Mouse (Mus musculus) intestine, embryonic 14.5 days (tissue): ENCODE data around the gene Zmynd12. TPM values are rescaled to one million over a fixed set of nuclear protein-coding genes. Genes with fewer than 3 reads are reported as not detected.
A peak's percentile ranks its signal among the peaks of the same experiment; 100 is the strongest.

Experiments
- ATAC-seq: fragments of 200-750 bp; cut with Nextera tagmentation; replicated peaks from 2 replicates; pipeline ENCODE4 v1.8.0; 2017; ENCODE audit warnings: low read depth, moderate number of reproducible peaks, moderate TSS enrichment, moderate library complexity; ENCODE audit not compliant: low FRiP score, low TSS enrichment
- DNase-seq: peaks from one replicate; pipeline ENCODE4 v3.0.0-alpha.2; 2018; ENCODE audit warnings: low spot score
- H3K27ac ChIP-seq: fragments of 300-500 bp; sonication (generic); 2 replicates; pipeline ENCODE4 v1.5.1; 2014; ENCODE audit warnings: low read depth, mild to moderate bottlenecking, control low read depth
- H3K27me3 ChIP-seq: fragments of 300-500 bp; sonication (generic); replicated peaks from 2 replicates; pipeline ENCODE4 v1.6.1; 2014; ENCODE audit warnings: low read length, control low read depth; ENCODE audit not compliant: control insufficient read depth, insufficient read depth
- H3K36me3 ChIP-seq: fragments of 300-500 bp; sonication (generic); 2 replicates; pipeline ENCODE4 v1.6.1; 2014; ENCODE audit warnings: low read length, control low read depth; ENCODE audit not compliant: control insufficient read depth, insufficient read depth
- H3K4me1 ChIP-seq: fragments of 300-500 bp; sonication (generic); replicated peaks from 2 replicates; pipeline ENCODE4 v1.6.1; 2014; ENCODE audit warnings: low read length, control low read depth, mixed read lengths; ENCODE audit not compliant: control insufficient read depth, insufficient read depth
- H3K4me2 ChIP-seq: fragments of 300-500 bp; sonication (generic); 2 replicates; pipeline ENCODE4 v1.6.1; 2014; ENCODE audit warnings: low read length
- H3K4me3 ChIP-seq: fragments of 300-500 bp; sonication (generic); 2 replicates; pipeline ENCODE4 v1.5.1; 2014; ENCODE audit warnings: low read depth, low read length, control low read depth, mixed read lengths
- H3K9ac ChIP-seq: fragments of 300-500 bp; sonication (generic); 2 replicates; pipeline ENCODE4 v1.6.1; 2014; ENCODE audit warnings: mild to moderate bottlenecking, low read length
- H3K9me3 ChIP-seq: fragments of 300-500 bp; sonication (generic); 2 replicates; pipeline ENCODE4 v1.6.1; 2016; ENCODE audit warnings: low read length, control low read depth; ENCODE audit not compliant: control insufficient read depth
- WGBS: fragments of 180-500 bp; shearing (Covaris S2); extraction: QIAGEN DNeasy Blood & Tissue Kit; methylation state at CpG from one replicate; pipeline ENCODE4 v1.1.7; 2014; 5-methylcytosine and 5-hydroxymethylcytosine counted together
- polyA plus RNA-seq: library from polyadenylated mRNA; unstranded; fragments of >200 nt; fragmentation: Nextera tagmentation; extraction: Ambion mirVana; gene quantifications from 2 replicates; pipeline ENCODE4 v1.2.1, GENCODE M21; 2014

Gene Zmynd12
- polyA plus RNA-seq, 1 experiment from 2014 or later: 0.28 TPM

DNA sequence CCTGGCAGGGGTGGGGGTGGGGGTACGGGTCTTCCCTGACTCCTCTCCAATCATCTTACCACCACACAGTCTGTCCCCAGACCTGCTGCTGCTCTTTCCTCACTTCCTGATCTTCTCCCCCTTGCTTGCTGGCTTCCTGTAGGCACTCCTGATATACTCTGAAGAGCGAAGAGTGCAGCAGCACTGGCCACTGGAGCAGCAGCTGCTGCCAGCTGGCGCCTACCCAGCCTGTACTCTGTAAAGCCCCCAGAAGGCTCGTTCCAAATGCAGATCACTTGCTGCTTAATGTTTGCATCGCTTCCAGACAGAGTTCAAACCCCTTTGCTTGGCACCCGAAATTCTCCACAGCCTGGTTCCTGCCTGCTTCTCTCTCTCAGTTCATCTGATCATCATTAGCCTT is 9.8 kb upstream of the Zmynd12 start:
- H3K4me2 ChIP-seq: no peak overlapping the region
- no peak overlapping the region for H3K4me3 ChIP-seq
- 63% methylated on average over 6 of the region's 6 CpGs for WGBS
- DNase-seq (no peak), ATAC-seq (no peak)
- no peaks in the 10 kb centered on the region for H3K36me3 ChIP-seq
- no peaks in the 10 kb centered on the region for H3K4me1 ChIP-seq
- H3K27ac ChIP-seq: no peak overlapping the region
- no peaks in the 10 kb centered on the region for H3K27me3 ChIP-seq
- H3K9me3 ChIP-seq: no peaks in the 10 kb centered on the region
- no peak overlapping the region for H3K9ac ChIP-seq

DNA sequence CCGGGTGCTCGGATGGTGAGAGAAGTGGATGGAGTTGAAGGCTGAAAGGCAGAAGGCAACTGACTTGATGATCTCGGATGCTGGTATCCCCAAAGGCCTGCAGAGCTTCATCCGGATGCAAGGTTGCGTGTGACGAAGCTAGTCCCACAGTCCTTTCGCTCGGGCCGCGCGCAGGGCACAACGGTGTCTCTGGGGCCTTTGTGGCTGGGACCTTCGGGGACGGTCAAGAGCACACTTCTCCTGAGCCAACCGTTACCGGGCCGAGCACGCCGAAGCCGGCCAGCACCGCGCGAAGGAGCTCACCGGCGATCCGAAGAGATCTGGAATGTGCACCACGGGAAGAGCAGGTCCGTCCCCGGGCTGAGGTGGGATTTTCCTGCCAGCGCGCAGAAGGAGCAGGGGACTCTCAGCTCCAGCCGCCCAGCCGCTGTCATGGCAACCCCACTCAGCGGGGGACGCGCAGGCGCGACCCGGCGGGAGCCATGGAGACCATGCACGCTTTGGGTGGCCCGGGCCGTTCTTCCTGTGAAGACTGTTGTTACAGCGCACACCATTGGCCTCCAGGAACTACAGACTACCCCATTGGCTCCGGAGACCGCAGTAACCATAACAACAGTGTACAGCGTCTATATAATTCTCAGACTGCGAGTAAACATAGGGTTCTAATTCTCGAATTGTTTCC is 7.4 kb upstream of the Zmynd12 start, which contains the start of gene Ccdc30:
Gene Ccdc30 (minus strand): TSS at position 450 of the 682 bp plus-strand sequence.
- Histone ChIP-seq H3K9ac (peak within 1 kb of the TSS; percentile 38; the same call in 1 of the 2 replicates), H3K9me3 (no peaks in the 10 kb centered on the region), H3K36me3 (no peaks in the 10 kb centered on the region), H3K27ac (no peak within 1 kb of the TSS), H3K4me3 (peak within 1 kb of the TSS; percentile 58), H3K27me3 (no peaks in the 10 kb centered on the region), H3K4me2 (peak within 1 kb of the TSS; percentile 83), H3K4me1 (no peaks in the 10 kb centered on the region)
- ATAC-seq (peak; percentile 100), DNase-seq (peak; percentile 90)
- under 1% methylated on average over 49 of the region's 49 CpGs for WGBS

DNA sequence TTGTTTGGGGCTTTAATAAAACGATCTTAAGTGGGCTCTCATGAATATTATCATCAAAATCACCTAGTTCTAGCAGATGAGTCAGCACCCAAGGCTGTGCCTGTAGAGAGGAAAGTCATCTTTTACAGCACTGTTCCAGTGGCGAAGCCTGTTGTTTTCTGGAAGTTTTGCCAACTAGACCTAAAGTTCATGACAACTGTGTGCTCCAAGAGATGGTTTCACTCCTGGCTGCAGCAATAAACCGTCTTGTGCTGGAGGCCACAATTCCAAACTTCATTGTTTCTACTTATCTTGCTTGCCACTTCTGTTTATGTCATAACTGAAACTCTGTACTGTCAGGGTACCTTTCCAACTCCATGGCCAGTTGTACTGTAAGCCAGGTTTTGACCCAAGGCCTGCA is 5.3 kb upstream of the Zmynd12 start:
- DNase-seq (no peak), ATAC-seq (no peak)
- Histone ChIP-seq H3K36me3 (no peaks in the 10 kb centered on the region), H3K4me3 (no peak overlapping the region), H3K9ac (no peak overlapping the region), H3K4me1 (peaks cover 5% of the 10 kb centered on the region), H3K4me2 (no peak overlapping the region), H3K27ac (no peak overlapping the region), H3K27me3 (no peaks in the 10 kb centered on the region), H3K9me3 (no peaks in the 10 kb centered on the region)
- 84% methylated on average over 3 of the region's 3 CpGs for WGBS

DNA sequence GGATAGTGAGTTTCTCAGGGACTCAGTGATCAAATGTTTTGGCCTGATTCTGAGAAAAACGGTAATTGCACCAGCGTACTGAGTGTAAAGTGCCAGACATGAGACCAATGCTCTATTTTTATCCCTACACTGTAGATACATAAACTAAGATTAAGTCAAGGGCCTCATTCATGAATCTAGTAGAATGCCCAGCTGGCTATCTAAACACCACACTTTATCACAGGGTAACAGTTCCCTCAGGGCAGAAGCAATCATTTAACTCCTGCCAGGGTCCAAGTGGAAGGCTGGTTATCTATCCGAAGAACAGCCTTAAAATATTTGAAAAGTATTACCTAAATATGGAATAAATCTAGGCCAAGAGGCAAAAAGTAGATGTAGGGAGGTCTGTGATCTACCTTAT is 4.7 kb upstream of the Zmynd12 start:
- Histone ChIP-seq H3K4me3 (no peak overlapping the region), H3K4me1 (peaks cover 5% of the 10 kb centered on the region), H3K4me2 (no peak overlapping the region), H3K36me3 (no peaks in the 10 kb centered on the region), H3K27ac (no peak overlapping the region), H3K9me3 (no peaks in the 10 kb centered on the region), H3K9ac (no peak overlapping the region), H3K27me3 (no peaks in the 10 kb centered on the region)
- WGBS: 89% methylated on average over 3 of the region's 3 CpGs
- ATAC-seq (no peak), DNase-seq (no peak)

DNA sequence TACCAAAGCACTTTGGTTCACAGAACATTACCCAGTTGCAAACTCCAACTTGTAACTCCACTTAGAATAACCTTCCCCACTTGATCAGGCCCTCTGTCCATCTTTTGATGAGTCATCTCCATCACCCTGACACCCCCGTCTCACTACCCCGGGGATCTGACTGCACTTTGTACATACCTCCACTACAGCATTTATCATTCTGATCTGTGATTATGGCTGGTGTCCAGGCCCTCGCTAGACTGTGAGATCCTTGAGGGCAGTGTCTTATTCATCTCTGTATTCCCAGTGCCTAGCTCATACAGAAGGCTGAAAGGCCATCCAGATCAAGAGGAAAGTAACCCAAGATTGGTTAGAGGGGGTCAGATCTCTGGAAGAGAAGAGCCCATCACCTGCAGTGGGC is 1.4 kb upstream of the Zmynd12 start:
- 25% methylated on average over 3 of the region's 3 CpGs for WGBS

DNA sequence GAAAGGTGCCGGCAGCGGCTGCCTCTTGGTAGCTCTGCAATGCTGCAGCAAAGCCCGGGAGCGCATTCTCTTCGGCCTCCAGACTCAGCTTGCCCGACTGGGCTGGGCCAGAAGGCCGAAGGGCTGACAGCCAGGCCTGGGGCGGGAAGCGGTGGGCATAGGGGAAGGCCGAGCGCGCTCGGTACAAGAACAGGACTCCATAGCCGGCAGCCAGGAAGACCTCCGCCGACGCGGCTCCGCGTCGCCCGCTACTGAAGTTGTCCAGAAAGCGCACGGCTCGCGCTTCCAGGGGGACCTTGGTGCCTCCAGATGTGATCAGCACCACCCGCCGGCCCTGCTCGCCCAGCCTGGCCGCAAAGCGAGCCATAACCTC is 707 bp upstream of the Zmynd12 start:
- Histone ChIP-seq H3K4me3 (peak overlapping the region; percentile 63), H3K27me3 (no peaks in the 10 kb centered on the region), H3K4me1 (peaks cover 8% of the 10 kb centered on the region), H3K9ac (peak overlapping the region; percentile 62), H3K9me3 (no peaks in the 10 kb centered on the region), H3K27ac (peak overlapping the region; percentile 86), H3K36me3 (no peaks in the 10 kb centered on the region), H3K4me2 (peak overlapping the region; percentile 68)
- 1% methylated on average over 20 of the region's 31 CpGs for WGBS
- DNase-seq (peak; percentile 85), ATAC-seq (peak; percentile 66; the same call in 1 of the 2 replicates)

More for the DNA sequence above, 1.4 kb upstream of the Zmynd12 start:
- no peaks in the 10 kb centered on the region for H3K27me3 ChIP-seq
- no peak overlapping the region for H3K27ac ChIP-seq
- H3K9ac ChIP-seq: peak overlapping the region; percentile 62
- peak overlapping the region; percentile 68 for H3K4me2 ChIP-seq
- no peak for ATAC-seq
- no peak for DNase-seq
- H3K4me3 ChIP-seq: peak overlapping the region; percentile 63
- H3K4me1 ChIP-seq: peaks cover 8% of the 10 kb centered on the region
- H3K9me3 ChIP-seq: no peaks in the 10 kb centered on the region
- no peaks in the 10 kb centered on the region for H3K36me3 ChIP-seq

DNA sequence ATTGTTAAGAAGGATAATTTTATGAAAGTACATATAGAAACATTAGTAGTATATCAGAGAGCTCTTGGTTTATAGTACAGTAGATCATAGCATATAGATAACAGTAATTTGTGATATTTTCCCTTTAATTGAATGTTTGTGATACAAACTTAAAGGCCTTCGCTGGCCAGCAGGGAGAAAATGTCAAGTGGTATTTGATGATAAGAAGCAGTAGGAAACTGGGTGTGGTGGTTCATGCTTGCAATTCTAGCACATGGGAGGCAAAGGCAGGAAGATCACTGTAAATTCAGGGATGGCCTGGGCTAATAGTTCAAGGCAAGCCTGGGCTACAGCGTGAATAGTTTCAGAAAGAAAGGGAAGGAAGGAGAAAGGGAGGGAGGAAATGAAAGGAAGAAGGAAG is 2.5 kb downstream of the Zmynd12 start:
- 82% methylated on average over 2 of the region's 2 CpGs for WGBS
- Histone ChIP-seq H3K9ac (no peak overlapping the region), H3K4me2 (no peak overlapping the region), H3K27me3 (no peaks in the 10 kb centered on the region), H3K27ac (no peak overlapping the region), H3K36me3 (no peaks in the 10 kb centered on the region), H3K4me3 (no peak overlapping the region), H3K9me3 (no peaks in the 10 kb centered on the region), H3K4me1 (peaks cover 8% of the 10 kb centered on the region)
- DNase-seq: no peak
- no peak for ATAC-seq

DNA sequence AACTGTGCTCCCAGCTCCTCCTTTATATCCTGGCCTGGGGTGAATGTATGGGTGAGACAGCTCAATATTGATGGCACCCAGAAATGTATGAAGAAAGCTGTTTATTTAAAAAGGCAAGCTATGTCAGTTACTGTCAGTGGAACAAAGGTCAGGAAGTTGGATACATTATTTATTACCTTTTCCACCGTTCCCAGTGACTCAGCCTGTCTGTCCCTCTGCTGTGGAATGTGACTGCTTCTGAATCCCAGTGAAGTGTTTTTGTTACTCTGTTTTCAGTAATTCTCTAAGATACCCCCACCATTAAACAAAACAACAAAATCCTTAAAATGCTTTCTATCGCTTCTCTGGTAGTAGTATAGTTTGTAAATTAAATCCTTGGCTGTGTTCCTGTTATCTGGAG is 3.0 kb downstream of the Zmynd12 start:
- Histone ChIP-seq H3K4me3 (no peak overlapping the region), H3K9ac (no peak overlapping the region), H3K27ac (no peak overlapping the region), H3K4me1 (peaks cover 8% of the 10 kb centered on the region), H3K27me3 (no peaks in the 10 kb centered on the region), H3K4me2 (no peak overlapping the region), H3K36me3 (no peaks in the 10 kb centered on the region), H3K9me3 (no peaks in the 10 kb centered on the region)
- WGBS: 35% methylated on average over 2 of the region's 2 CpGs
- ATAC-seq: no peak
- no peak for DNase-seq

DNA sequence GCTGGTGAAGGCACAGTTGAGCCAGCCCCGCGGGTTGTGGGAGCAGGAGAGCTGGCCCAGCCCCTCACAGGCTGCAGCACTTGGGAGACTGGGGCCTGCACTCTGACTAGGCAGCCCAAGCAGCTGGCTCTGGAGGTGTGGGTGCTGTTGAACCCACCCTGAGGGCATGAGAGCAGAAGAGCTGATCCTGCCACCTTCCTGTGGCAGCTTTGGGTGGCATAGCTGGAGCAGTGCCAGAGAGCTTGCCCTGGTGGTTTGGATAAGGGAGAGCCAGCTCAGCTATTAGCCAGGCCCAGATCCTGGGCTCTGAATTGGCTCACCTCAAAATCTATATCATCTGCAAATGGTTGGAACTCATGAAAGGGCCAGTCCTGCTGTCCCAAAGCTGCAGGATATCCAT is 5.1 kb downstream of the Zmynd12 start:
- DNase-seq (no peak), ATAC-seq (no peak)
- WGBS: 55% methylated on average over 2 of the region's 2 CpGs
- Histone ChIP-seq H3K4me3 (no peak overlapping the region), H3K27me3 (no peaks in the 10 kb centered on the region), H3K27ac (no peak overlapping the region), H3K4me1 (peaks cover 3% of the 10 kb centered on the region; the same call in 1 of the 2 replicates), H3K9ac (no peak overlapping the region), H3K4me2 (no peak overlapping the region), H3K36me3 (no peaks in the 10 kb centered on the region), H3K9me3 (no peaks in the 10 kb centered on the region)
